Mouse (Mus musculus) midbrain, embryonic 13.5 days (tissue): ENCODE data around the gene Ndufa7. TPM values are rescaled to one million over a fixed set of nuclear protein-coding genes. Genes with fewer than 3 reads are reported as not detected.

Source experiments
- microRNA-seq: library from miRNA; unstranded; fragments of <30 nt; microRNA quantifications from one replicate; pipeline ENCODE4, GENCODE M21; 2016
- polyA plus RNA-seq: library from polyadenylated mRNA; unstranded; fragments of >200 nt; fragmentation: Nextera tagmentation; extraction: Ambion mirVana; gene quantifications from 2 replicates; pipeline ENCODE4 v1.2.1, GENCODE M21; 2015

Gene Ndufa7
- polyA plus RNA-seq, 1 experiment from 2014 or later: 516 TPM

Small RNA genes within 50 kb of the gene (microRNA-seq; reads per million reads assigned to microRNA genes)
- gene Gm27740: not detected

Other genes with a start within 250 kb of the Ndufa7 start
- gene Zfp414, start 195.5 kb upstream of the Ndufa7 start, polyA plus RNA-seq: 68.0 and 69.0 TPM in 2 replicates
- 0.81 and 0.93 TPM in 2 replicates for gene Pram1, start 186.5 kb upstream of the Ndufa7 start, polyA plus RNA-seq
- 283 and 294 TPM in 2 replicates for gene Hnrnpm, start 137.7 kb upstream of the Ndufa7 start, polyA plus RNA-seq
- 54.4 and 55.8 TPM in 2 replicates for gene March2, start 105.9 kb upstream of the Ndufa7 start, polyA plus RNA-seq
- 534 and 547 TPM in 2 replicates for gene Rab11b, start 64.0 kb upstream of the Ndufa7 start, polyA plus RNA-seq
- gene Angptl4, start 42.7 kb upstream of the Ndufa7 start, polyA plus RNA-seq: 14.3 and 17.1 TPM in 2 replicates
- gene Kank3, start 14.1 kb upstream of the Ndufa7 start, polyA plus RNA-seq: 28.6 and 36.2 TPM in 2 replicates
- gene Rps28, start within 50 bp of the Ndufa7 start, polyA plus RNA-seq: 704 and 707 TPM in 2 replicates
- 64.0 and 66.9 TPM in 2 replicates for gene Cd320, start 18.5 kb downstream of the Ndufa7 start, polyA plus RNA-seq
- gene Gm7029, start 49.3 kb downstream of the Ndufa7 start, polyA plus RNA-seq: not detected in 2 replicates
- 2.9 and 3.0 TPM in 2 replicates for gene Kifc1, start 66.1 kb downstream of the Ndufa7 start, polyA plus RNA-seq
- gene Platr17, start 80.6 kb downstream of the Ndufa7 start, polyA plus RNA-seq: 0.40 and 0.52 TPM in 2 replicates
- 56.5 and 57.2 TPM in 2 replicates for gene Daxx, start 84.8 kb downstream of the Ndufa7 start, polyA plus RNA-seq
- 18.1 and 19.6 TPM in 2 replicates for gene Tapbp, start 91.3 kb downstream of the Ndufa7 start, polyA plus RNA-seq
- 20.3 TPM in 2 replicates for gene Zbtb22, start 91.3 kb downstream of the Ndufa7 start, polyA plus RNA-seq
- gene Rgl2, start 105.0 kb downstream of the Ndufa7 start, polyA plus RNA-seq: 49.8 and 56.9 TPM in 2 replicates
- gene Pfdn6, start 115.8 kb downstream of the Ndufa7 start, polyA plus RNA-seq: 193 and 195 TPM in 2 replicates
- 24.4 and 25.7 TPM in 2 replicates for gene Wdr46, start 116.1 kb downstream of the Ndufa7 start, polyA plus RNA-seq
- gene B3galt4, start 126.9 kb downstream of the Ndufa7 start, polyA plus RNA-seq: 12.4 and 13.6 TPM in 2 replicates
- 66.4 and 69.8 TPM in 2 replicates for gene Vps52, start 131.2 kb downstream of the Ndufa7 start, polyA plus RNA-seq
- 918 and 949 TPM in 2 replicates for gene Rps18, start 131.4 kb downstream of the Ndufa7 start, polyA plus RNA-seq
- 13.5 and 16.0 TPM in 2 replicates for gene H2-K1, start 175.8 kb downstream of the Ndufa7 start, polyA plus RNA-seq
- gene Ring1, start 200.1 kb downstream of the Ndufa7 start, polyA plus RNA-seq: 20.1 and 24.3 TPM in 2 replicates
- 80.5 and 91.7 TPM in 2 replicates for gene H2-Ke6, start 203.5 kb downstream of the Ndufa7 start, polyA plus RNA-seq
- gene Slc39a7, start 207.1 kb downstream of the Ndufa7 start, polyA plus RNA-seq: 176 and 180 TPM in 2 replicates
- 57.9 and 62.7 TPM in 2 replicates for gene Rxrb, start 207.2 kb downstream of the Ndufa7 start, polyA plus RNA-seq
- 2.1 and 2.5 TPM in 2 replicates for gene Col11a2, start 214.9 kb downstream of the Ndufa7 start, polyA plus RNA-seq